Mouse (Mus musculus): ENCODE measurements at regions not wholly inside any gene's neighbourhood (a gene's known extent, or its start where the extent isn't known, plus 50 kb on each side); places are given as distances from the start of the nearest gene placed in this dataset.

DNA sequence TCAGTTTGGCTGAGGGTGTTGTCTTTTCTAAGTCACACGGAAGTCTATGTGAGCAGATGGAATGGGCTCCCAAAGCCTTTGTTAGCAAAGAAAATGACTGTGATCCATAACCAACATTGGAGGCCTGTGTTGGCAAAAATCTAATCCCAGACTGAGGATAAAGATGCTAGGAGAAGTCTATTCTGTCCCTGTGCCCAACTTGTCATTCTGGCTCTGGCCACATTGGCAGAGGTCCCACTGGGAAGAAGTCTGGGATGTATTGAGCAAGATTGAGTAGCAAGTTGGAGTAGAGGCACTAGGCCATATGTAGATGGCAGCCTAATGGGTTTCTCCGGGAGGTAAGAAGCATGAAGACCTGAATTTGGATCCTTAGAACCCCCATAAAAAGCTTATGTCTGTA, 54.1 kb downstream of the Nog start:
- no peaks in the 10 kb centered on the region for H3K4me1 ChIP-seq
- H3K9me3 ChIP-seq (replicated peaks): no peaks in the 10 kb centered on the region
- H3K4me3 ChIP-seq (replicated peaks): no peak overlapping the region
- H3K27ac ChIP-seq (replicated peaks): no peak overlapping the region
- WGBS: 89% methylated on average over 2 of the region's 2 CpGs
- H3K4me2 ChIP-seq: no peak overlapping the region
- H3K36me3 ChIP-seq: no peaks in the 10 kb centered on the region
- no peak overlapping the region for H3K9ac ChIP-seq (replicated peaks)
- no peaks in the 10 kb centered on the region for H3K27me3 ChIP-seq (replicated peaks)
- ATAC-seq (ENCODE audit: low FRiP score): no peak

DNA sequence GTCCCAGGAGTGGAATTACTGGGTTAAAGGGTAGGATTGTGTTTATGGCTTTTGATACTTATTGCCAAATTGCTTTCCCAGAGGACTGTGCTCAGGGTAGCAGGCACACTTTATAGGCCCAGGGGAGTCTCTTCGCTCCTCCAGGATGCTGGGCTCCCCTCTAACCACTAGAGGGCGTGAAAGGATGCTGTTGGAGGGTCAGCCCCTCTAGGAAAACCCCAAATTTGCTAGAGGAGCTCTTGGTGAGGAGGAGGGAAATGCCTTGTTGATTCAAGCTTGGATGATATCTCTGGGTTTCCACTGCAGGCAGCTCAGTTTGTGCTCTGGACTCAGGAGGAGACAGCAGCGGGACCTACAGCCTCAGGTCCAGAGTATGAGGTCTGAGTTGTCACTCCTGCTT, 58.8 kb downstream of the Nog start:
- H3K27ac ChIP-seq (replicated peaks): no peak overlapping the region
- 20% methylated on average over 3 of the region's 3 CpGs for WGBS
- no peak for ATAC-seq (ENCODE audit: low FRiP score)
- H3K9ac ChIP-seq (replicated peaks): no peak overlapping the region
- no peak overlapping the region for H3K4me2 ChIP-seq
- no peaks in the 10 kb centered on the region for H3K9me3 ChIP-seq (replicated peaks)
- no peak overlapping the region for H3K4me3 ChIP-seq (replicated peaks)
- H3K36me3 ChIP-seq: no peaks in the 10 kb centered on the region
- H3K27me3 ChIP-seq (replicated peaks): no peaks in the 10 kb centered on the region
- H3K4me1 ChIP-seq: no peaks in the 10 kb centered on the region

DNA sequence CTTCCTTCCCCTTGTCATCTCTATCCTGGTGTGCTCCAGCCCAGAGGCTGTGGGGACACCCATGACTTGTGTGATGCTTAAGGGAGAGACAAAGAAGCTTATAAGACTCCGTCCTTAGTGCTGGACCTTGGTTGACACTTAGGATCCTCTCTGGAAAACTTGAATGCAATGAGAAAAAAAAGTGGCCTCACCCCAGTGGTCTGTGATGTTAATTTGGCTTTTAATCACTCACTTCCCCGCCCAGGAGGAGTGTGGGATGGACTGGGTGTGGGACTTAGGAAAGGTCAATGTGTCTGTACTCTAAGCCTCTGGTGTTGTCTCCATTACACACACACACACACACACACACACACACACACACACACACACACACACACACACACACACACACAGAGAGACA, 60.0 kb downstream of the Nog start:
- H3K27ac ChIP-seq (replicated peaks): no peak overlapping the region
- 66% methylated on average over 2 of the region's 2 CpGs for WGBS
- H3K36me3 ChIP-seq: no peaks in the 10 kb centered on the region
- H3K4me1 ChIP-seq: no peaks in the 10 kb centered on the region
- no peak overlapping the region for H3K9ac ChIP-seq (replicated peaks)
- H3K27me3 ChIP-seq (replicated peaks): no peaks in the 10 kb centered on the region
- no peak for ATAC-seq (ENCODE audit: low FRiP score)
- H3K9me3 ChIP-seq (replicated peaks): no peaks in the 10 kb centered on the region
- no peak overlapping the region for H3K4me2 ChIP-seq
- H3K4me3 ChIP-seq (replicated peaks): no peak overlapping the region

DNA sequence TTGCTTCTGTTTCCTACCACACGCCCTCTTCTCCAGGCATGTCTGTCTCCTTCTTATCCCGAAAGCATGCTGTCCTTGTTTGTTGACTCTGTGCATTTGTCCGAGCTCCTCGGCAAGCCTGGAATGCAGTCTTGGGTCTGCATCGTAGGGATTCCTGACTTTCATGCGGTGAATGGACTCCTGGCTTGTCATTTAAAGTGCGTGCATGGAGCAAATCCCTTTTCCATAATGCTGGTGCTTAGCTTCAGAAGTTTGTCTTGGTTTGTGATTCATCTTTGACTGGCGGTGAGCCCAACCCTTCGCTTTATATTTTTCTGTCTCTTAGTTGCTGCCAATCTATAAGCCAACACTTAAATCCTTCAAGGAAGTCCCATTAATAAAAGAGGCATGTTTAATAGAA, 62.2 kb downstream of the Nog start:
- Histone ChIP-seq H3K9me3 (replicated peaks) (no peaks in the 10 kb centered on the region), H3K36me3 (no peaks in the 10 kb centered on the region), H3K4me1 (no peaks in the 10 kb centered on the region), H3K27ac (replicated peaks) (no peak overlapping the region), H3K4me3 (replicated peaks) (no peak overlapping the region), H3K27me3 (replicated peaks) (no peaks in the 10 kb centered on the region), H3K9ac (replicated peaks) (no peak overlapping the region), H3K4me2 (no peak overlapping the region)
- no peak for ATAC-seq (ENCODE audit: low FRiP score)
- 84% methylated on average over 9 of the region's 9 CpGs for WGBS

DNA sequence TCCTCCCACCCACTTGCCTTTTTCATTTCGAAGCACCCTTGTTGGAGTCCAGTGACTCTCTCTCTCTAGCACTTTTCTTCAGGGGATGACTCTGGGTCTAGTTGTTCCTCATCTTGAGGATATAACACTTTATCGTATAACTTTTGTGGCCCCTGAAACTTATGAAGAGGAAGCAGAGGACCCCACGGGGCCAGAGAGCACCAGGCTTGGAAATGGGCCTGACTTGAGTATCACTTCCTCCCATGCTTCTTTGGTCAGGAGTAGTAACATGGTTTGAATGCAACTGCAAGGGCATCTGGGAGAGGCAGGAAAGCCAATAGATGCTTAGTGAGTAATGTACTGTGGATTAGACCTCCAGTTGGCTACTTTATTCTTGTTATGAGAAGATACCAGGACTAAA, 65.2 kb downstream of the Nog start:
- Histone ChIP-seq H3K36me3 (no peaks in the 10 kb centered on the region), H3K27me3 (replicated peaks) (no peaks in the 10 kb centered on the region), H3K4me1 (no peaks in the 10 kb centered on the region), H3K9ac (replicated peaks) (no peak overlapping the region), H3K4me3 (replicated peaks) (no peak overlapping the region), H3K27ac (replicated peaks) (no peak overlapping the region), H3K9me3 (replicated peaks) (no peaks in the 10 kb centered on the region), H3K4me2 (no peak overlapping the region)
- 94% methylated on average over 3 of the region's 3 CpGs for WGBS
- ATAC-seq (ENCODE audit: low FRiP score): no peak

DNA sequence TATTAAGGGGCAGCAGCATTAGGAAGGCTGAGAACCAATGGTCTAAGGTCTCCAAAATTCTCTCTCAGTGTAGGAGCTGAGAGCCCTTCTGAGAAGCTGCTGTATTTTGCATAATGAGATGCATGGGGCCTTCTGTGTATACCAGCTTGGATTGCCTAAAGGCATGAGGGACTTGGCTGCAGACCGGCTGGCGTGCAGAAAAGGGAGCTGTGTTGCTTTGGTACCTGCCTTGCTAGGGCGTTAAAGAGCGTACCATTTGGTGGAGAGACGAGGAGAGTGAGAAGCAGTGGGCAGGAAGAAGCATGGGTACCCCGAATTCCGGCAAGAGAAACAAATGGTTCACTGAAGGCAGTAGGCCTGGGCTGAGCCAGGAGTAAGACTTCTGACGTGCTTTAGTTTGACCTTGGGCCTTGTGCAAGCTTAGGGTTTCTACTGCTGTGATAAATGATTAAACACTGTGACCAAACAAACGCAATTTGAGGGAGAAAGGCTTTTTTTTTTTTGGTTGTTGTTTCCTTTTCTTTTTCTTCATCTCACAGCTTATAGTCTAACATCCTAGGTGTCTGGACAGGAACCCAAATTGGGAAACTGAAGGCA, 69.2 kb downstream of the Nog start:
- Histone ChIP-seq H3K9ac (replicated peaks) (no peak overlapping the region), H3K27ac (replicated peaks) (no peak overlapping the region), H3K9me3 (replicated peaks) (no peaks in the 10 kb centered on the region), H3K27me3 (replicated peaks) (no peaks in the 10 kb centered on the region), H3K36me3 (no peaks in the 10 kb centered on the region), H3K4me3 (replicated peaks) (no peak overlapping the region), H3K4me1 (no peaks in the 10 kb centered on the region), H3K4me2 (no peak overlapping the region)
- 60% methylated on average over 9 of the region's 9 CpGs for WGBS
- no peak for ATAC-seq (ENCODE audit: low FRiP score)

DNA sequence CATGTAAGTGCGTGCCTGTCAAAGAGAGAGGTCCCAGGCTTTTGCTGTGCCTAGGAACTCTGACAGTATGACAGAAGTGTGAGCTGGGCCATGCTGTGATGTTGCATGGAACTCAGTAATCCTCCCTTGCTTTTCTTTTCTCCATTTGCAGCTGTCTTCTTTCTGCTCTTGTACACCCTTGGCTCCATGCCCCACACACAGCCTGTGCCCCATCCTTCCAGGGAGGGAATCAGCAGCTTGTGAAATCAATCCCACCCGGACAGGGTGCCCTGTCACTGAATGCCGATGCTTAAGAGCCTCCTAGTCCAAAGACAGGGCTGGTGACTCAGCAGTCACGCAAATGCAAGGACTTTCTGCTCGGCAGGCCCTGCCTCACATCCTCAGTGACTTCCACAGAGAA, 72.4 kb downstream of the Nog start:
- no peak overlapping the region for H3K27ac ChIP-seq (replicated peaks)
- no peak overlapping the region for H3K4me3 ChIP-seq (replicated peaks)
- H3K9ac ChIP-seq (replicated peaks): no peak overlapping the region
- no peaks in the 10 kb centered on the region for H3K27me3 ChIP-seq (replicated peaks)
- no peaks in the 10 kb centered on the region for H3K4me1 ChIP-seq
- H3K36me3 ChIP-seq: no peaks in the 10 kb centered on the region
- no peak for ATAC-seq (ENCODE audit: low FRiP score)
- no peak overlapping the region for H3K4me2 ChIP-seq
- no peaks in the 10 kb centered on the region for H3K9me3 ChIP-seq (replicated peaks)
- 62% methylated on average over 5 of the region's 5 CpGs for WGBS

DNA sequence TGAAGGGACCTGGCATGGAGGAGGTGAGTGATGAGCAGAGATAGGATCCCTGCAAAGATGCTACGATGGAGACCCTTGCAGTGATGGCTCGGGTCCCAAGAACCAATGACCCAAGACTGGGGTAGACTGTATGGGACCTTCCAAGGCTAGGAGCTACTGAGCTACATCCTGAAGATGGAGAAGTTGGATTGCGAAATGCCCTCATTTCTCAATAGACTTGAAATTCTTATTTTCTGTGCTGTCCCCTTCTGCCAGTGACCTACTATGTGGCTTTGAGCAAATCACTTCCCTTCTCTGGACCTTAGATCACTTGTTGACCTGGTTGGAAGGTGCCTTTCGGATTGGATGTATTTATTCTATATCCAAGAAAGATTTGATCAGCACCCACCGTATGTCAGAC, 88.9 kb downstream of the Nog start:
- H3K4me1 ChIP-seq: 0 out of 2 replicates have a peak, but pooled peaks cover 4% of the 10 kb centered on the region
- H3K36me3 ChIP-seq: no peaks in the 10 kb centered on the region
- 91% methylated on average over 5 of the region's 5 CpGs for WGBS
- no peak overlapping the region for H3K4me3 ChIP-seq (replicated peaks)
- no peak overlapping the region for H3K9ac ChIP-seq (replicated peaks)
- no peak for ATAC-seq (ENCODE audit: low FRiP score)
- H3K4me2 ChIP-seq: no peak overlapping the region
- H3K27ac ChIP-seq (replicated peaks): no peak overlapping the region
- H3K27me3 ChIP-seq (replicated peaks): no peaks in the 10 kb centered on the region
- no peaks in the 10 kb centered on the region for H3K9me3 ChIP-seq (replicated peaks)

DNA sequence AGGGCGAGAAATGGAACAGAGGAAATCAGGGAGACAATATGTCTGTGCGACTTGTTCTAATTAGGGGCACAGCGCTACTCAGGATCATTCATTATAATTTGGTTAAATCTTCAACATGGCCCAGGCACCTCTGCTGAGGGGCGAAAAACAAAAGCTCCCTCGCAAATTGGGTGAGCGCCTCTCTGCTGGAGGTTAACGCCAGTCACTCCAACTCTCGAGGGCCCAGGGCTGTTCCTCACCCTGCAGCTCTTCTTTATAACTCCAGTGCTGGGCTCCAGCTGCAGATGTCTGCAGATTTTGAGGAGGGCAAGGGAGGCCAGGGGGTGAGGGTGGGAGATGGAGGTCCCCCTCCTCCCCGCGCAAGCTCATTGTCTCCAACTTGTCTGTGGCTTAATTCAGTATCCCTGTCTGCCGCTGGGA, 92.6 kb downstream of the Nog start:
- H3K36me3 ChIP-seq: no peaks in the 10 kb centered on the region
- no peaks in the 10 kb centered on the region for H3K9me3 ChIP-seq (replicated peaks)
- no peak overlapping the region for H3K27ac ChIP-seq (replicated peaks)
- H3K4me1 ChIP-seq: 0 out of 2 replicates have a peak, but pooled peaks cover 6% of the 10 kb centered on the region
- no peak for ATAC-seq (ENCODE audit: low FRiP score)
- no peak overlapping the region for H3K9ac ChIP-seq (replicated peaks)
- 33% methylated on average over 11 of the region's 11 CpGs for WGBS
- H3K4me3 ChIP-seq (replicated peaks): no peak overlapping the region
- H3K27me3 ChIP-seq (replicated peaks): no peaks in the 10 kb centered on the region
- H3K4me2 ChIP-seq: peak overlapping the region; percentile 4; the same call in 1 of the 2 replicates

DNA sequence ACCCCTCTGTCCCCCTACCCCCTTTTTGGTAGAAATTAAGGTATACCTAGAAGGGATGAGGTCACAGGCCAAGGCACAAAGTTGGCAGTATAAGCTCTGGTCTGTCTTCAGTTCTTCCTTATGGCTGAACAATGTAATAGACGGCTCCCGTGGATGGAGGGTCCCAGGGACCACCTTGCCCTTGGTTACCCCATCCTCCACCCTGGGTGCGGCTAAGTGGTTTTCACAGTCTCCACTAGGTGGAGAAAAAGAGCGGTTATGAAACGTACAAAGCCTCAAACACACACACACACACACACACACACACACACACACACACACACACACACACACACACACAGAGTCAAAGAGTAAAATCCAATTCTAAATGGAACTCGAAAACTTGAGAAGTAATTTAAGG, 93.1 kb downstream of the Nog start:
- no peak for ATAC-seq (ENCODE audit: low FRiP score)

DNA sequence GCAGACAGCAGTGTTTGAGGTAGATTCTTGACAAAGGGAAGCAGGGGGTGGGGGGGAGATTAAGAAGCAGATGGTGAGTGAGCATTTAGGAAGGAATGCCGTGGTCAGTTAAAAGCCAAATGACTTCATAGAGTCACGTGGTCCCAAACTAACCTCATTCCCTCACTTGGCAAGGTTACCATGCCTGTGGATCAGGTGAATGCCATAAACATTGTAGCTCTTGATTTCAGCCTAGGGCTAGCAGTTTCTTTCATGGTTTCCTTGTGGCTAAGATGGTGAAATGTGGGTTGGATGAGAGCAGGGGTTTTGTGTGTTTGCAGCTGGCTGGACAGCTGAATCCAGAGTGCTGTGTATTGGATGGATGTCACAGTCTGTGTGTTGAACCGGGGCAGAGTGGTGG, 95.3 kb downstream of the Nog start:
- H3K9me3 ChIP-seq (replicated peaks): no peaks in the 10 kb centered on the region
- H3K4me3 ChIP-seq (replicated peaks): no peak overlapping the region
- no peak overlapping the region for H3K4me2 ChIP-seq
- H3K4me1 ChIP-seq: 0 out of 2 replicates have a peak, but pooled peaks cover 6% of the 10 kb centered on the region
- H3K27me3 ChIP-seq (replicated peaks): no peaks in the 10 kb centered on the region
- H3K9ac ChIP-seq (replicated peaks): no peak overlapping the region
- no peak overlapping the region for H3K27ac ChIP-seq (replicated peaks)
- 61% methylated on average over 3 of the region's 3 CpGs for WGBS
- no peak for ATAC-seq (ENCODE audit: low FRiP score)
- no peaks in the 10 kb centered on the region for H3K36me3 ChIP-seq

More for the DNA sequence above, 93.1 kb downstream of the Nog start:
- no peaks in the 10 kb centered on the region for H3K36me3 ChIP-seq
- H3K9me3 ChIP-seq (replicated peaks): no peaks in the 10 kb centered on the region
- H3K27ac ChIP-seq (replicated peaks): no peak overlapping the region
- H3K4me2 ChIP-seq: no peak overlapping the region
- no peak overlapping the region for H3K9ac ChIP-seq (replicated peaks)
- H3K27me3 ChIP-seq (replicated peaks): no peaks in the 10 kb centered on the region
- WGBS: 46% methylated on average over 6 of the region's 6 CpGs
- H3K4me3 ChIP-seq (replicated peaks): no peak overlapping the region
- H3K4me1 ChIP-seq: 0 out of 2 replicates have a peak, but pooled peaks cover 6% of the 10 kb centered on the region

DNA sequence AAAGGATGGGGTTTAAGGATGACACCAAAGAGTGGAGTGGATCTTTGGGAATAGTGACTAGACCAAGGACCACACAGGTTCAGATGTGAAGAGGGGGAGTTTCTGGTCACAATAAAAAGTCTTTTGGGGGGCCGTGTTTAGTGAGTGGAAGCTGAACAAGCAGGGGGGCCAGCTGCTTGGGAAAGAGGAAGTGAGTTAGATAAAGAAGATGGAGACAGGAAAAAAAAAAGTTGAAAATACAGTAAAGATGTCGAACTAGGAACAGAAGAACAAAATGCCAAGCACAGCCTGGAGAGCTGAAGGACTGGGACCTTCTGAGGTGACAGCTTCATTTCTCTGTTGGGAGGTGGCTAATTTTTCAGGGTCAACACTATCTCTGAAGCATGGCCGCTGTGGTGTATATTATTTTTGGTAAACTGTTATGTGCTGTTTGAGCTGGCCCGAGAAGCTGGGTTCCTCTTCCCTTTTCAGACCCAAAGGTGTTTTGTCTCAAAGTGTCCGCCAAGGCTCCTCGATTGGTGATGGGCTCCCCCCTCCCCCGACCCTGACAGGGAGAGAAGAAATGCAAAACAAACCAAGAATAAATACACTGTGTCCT, 97.1 kb downstream of the Nog start:
- no peak for ATAC-seq (ENCODE audit: low FRiP score)
- no peaks in the 10 kb centered on the region for H3K27me3 ChIP-seq (replicated peaks)
- 77% methylated on average over 7 of the region's 7 CpGs for WGBS
- H3K27ac ChIP-seq (replicated peaks): no peak overlapping the region
- H3K4me3 ChIP-seq (replicated peaks): no peak overlapping the region
- no peak overlapping the region for H3K4me2 ChIP-seq
- H3K9me3 ChIP-seq (replicated peaks): no peaks in the 10 kb centered on the region
- no peak overlapping the region for H3K9ac ChIP-seq (replicated peaks)
- 0 out of 2 replicates have a peak, but pooled peaks cover 6% of the 10 kb centered on the region for H3K4me1 ChIP-seq
- H3K36me3 ChIP-seq: no peaks in the 10 kb centered on the region

Measured in neural tube, embryonic 15.5 days (tissue).